In the genomic region with DNA sequence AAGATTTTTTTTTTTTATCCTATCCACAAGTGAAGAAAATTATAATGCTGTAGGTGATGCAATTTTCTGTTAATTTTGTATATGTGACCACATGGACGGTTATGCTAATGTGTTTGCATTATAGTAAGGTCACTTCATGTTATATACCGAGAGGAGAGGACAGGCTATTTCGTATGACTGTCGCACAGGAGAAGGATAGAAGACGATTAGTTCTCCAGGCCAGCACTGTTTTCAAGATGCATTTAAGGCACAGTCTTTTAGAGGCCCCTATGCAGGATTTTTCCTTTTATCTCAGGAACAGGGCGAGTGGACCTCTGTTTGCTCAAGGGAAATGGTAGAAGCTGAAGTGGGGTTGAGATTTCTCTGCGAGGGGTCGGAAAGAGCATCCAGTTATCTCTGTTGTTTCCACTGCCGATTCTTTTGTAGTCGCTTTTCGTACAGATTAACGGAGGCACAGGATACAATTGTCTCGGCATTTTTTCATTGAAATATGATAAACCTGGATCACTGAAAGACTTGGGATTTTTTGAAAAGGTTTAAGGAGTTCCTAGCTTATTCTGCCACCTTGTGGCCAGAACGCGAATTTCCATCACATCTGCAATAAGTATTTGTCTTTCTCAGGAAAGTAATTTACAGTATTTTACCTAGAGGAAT, we compare ENCODE assay signal across 8 mouse cellular contexts.
DNase-seq lines count a peak whose midpoint lies in the region; ATAC-seq and TF ChIP-seq lines count a peak whose summit lies in the region.

No protein-coding gene starts in this region.

- H3K4me3 ChIP-seq in gastrocnemius, adult 2 months = no peak overlapping the region
- H3K4me3 ChIP-seq in midbrain, postnatal 0 days (ENCODE audit: low read depth, low read length) = peak overlapping the region; percentile 27

- H3K4me1 ChIP-seq in midbrain, postnatal 0 days (ENCODE audit: insufficient read depth, low read length) = no peaks in the 10 kb centered on the region

- H3K9ac ChIP-seq in midbrain, postnatal 0 days (replicated peaks; ENCODE audit: low read length, poor library complexity, severe bottlenecking) = peak overlapping the region; percentile 57

- ATAC-seq in frontal cortex, adult (ENCODE audit: low TSS enrichment) = peak; percentile 87
- no peak for ATAC-seq in midbrain, postnatal 0 days (ENCODE audit: low FRiP score)

- peak; percentile 19 for DNase-seq in gastrocnemius, adult 2 months
- DNase-seq in gastrocnemius, adult 18-20 months (ENCODE audit: low spot score) = no peak
- DNase-seq in c-Kit-positive CD71-positive TER-119-positive erythroid progenitor cells, embryonic 14.5 days (ENCODE audit: low spot score) = peak; percentile 8
- DNase-seq in kidney, adult 9 months = peak; percentile 35
- peak; percentile 74 for DNase-seq in left cerebral cortex, postnatal 4 days
- DNase-seq in midbrain, postnatal 0 days (ENCODE audit: low spot score) = peak; percentile 90
- DNase-seq in thymus, postnatal 10 days (ENCODE audit: low spot score in 2 of 2) = no peak

- peak; percentile 68 for TF ChIP-seq CTCF in gastrocnemius, adult 2 months (IDR thresholded peaks at IDR 0.05)
- peak; percentile 89 for TF ChIP-seq CTCF in midbrain, postnatal 0 days (IDR thresholded peaks at IDR 0.05)

- 25% methylated on average over 15 of the region's 15 CpGs for WGBS in midbrain, postnatal 0 days

- no peaks in the 10 kb centered on the region for H3K9me3 ChIP-seq in midbrain, postnatal 0 days (ENCODE audit: low read length)

- H3K4me2 ChIP-seq in midbrain, postnatal 0 days (ENCODE audit: low read depth, low read length, poor library complexity, severe bottlenecking) = peak overlapping the region; percentile 55

- H3K36me3 ChIP-seq in midbrain, postnatal 0 days (ENCODE audit: insufficient read depth, low read length) = no peaks in the 10 kb centered on the region

- intact Hi-C loops in gastrocnemius, adult 2 months (cut with DNase I) = no loop called here
- intact Hi-C loops in left cerebral cortex, postnatal 4 days (cut with DNase I) = loop anchor here (2.0 to 5.0 kb wide), 2 partner anchors 762 to 963 kb away; no protein-coding TSS in a partner anchor

- H3K27me3 ChIP-seq in midbrain, postnatal 0 days (ENCODE audit: insufficient read depth, low read length) = no peaks in the 10 kb centered on the region

- H3K27ac ChIP-seq in gastrocnemius, adult 2 months = no peak overlapping the region
- H3K27ac ChIP-seq in midbrain, postnatal 0 days (ENCODE audit: low read depth, low read length) = no peak overlapping the region

Comparison
In these comparisons a context has a peak if more than half of its experiments do, and no peak if none do; other contexts are left out.
1. DNase-seq: peak in gastrocnemius, adult 2 months (single experiment), c-Kit-positive CD71-positive TER-119-positive erythroid progenitor cells, embryonic 14.5 days (single experiment), kidney, adult 9 months (single experiment), left cerebral cortex, postnatal 4 days (single experiment) and midbrain, postnatal 0 days (single experiment); none in gastrocnemius, adult 18-20 months (single experiment) and thymus, postnatal 10 days (0 of 2).